Mouse (Mus musculus): Measurements from ENCODE around the gene Sik2. TPM values are rescaled to one million over a fixed set of nuclear protein-coding genes. Genes with fewer than 3 reads are reported as not detected.

Sik2 gene
- polyA plus RNA-seq, 1 experiment = 10.5 TPM

DNA sequence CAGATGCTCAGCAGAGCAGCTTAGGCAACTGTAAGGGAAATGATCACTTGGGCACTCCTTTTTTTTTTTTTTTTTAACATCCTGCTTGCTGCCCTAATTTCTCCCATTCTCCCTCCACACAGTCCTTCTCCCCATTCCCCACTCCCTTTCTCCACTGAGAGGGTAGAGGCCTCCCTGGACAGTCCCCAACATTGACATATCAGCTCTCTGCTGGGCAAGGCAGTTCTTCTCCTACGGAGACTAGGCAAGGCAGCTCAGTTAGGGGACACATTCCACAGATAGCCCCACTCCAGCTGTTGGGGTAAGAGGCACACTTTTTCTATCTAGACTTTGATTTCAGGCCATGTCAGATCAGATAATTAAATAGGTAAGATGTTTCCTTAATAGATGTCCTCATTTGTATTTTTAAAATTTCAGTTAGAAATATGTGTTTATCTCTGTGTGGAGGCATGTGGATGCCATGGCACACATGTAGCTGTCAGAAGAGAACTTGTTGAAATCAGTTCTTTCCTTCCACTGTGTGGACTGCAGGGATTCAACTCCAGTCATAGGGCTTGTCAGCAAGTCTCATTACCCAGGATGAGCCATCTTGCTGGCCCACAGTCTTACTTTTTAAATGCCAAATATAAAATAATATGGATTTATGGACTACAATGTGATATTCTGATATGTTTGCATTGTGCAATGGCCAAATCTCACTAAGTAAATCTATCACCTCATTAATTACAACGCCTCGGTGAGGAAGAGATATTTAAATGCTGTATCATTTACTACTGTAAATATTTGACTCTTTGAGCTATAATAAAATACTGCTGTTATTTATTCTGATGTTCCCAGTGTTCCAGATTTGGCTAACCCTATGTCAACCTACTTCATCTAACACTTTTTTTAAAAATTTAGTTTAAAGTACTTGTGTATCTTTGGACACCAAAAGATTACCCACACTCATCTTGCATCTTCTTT lies 87.7 kb downstream of the Sik2 start:
- H3K79me2 ChIP-seq (ENCODE audit: control insufficient read depth, insufficient read depth) = no peaks in the 10 kb centered on the region
- no peaks in the 10 kb centered on the region for H3K36me3 ChIP-seq (ENCODE audit: control insufficient read depth, insufficient read depth)
- no peak overlapping the region for H3K4me2 ChIP-seq (ENCODE audit: low read depth)
- H3ac ChIP-seq (ENCODE audit: control insufficient read depth, insufficient read length) = no peak overlapping the region
- TF ChIP-seq SRF (IDR thresholded peaks at IDR 0.05; ENCODE audit: control insufficient read depth, insufficient read length, low read depth) = no peak
- H3K27me3 ChIP-seq (ENCODE audit: control insufficient read depth, insufficient read depth, insufficient read length) = no peaks in the 10 kb centered on the region
- no peak overlapping the region for H3K4me3 ChIP-seq

DNA sequence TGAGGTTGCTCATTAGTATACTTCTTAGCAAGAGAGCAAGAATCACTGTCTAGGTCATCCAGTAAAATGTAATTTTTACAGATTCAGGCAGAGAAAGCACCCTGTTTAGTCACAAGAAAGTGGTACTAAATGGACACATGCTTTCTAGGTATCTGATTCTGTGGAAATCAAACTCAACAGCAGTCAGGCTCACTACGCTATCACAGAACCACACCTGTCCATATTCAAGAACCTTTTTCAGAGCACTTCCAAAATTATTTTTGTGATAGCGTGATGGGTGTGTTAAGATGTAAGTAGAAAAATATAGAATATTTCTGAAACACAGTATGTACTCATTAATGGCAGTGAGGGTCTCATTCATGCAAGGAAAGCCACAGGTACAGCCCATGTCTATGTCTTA lies 89.3 kb downstream of the Sik2 start:
- no peak for TF ChIP-seq TCF12 (IDR thresholded peaks at IDR 0.05; ENCODE audit: insufficient read depth, poor library complexity, severe bottlenecking)
- TF ChIP-seq TCF3 (IDR thresholded peaks at IDR 0.05; ENCODE audit: insufficient read length, low read depth) = no peak
- TF ChIP-seq USF1 (IDR thresholded peaks at IDR 0.05; ENCODE audit: low read depth) = no peak
- TF ChIP-seq MAX (IDR thresholded peaks at IDR 0.05; ENCODE audit: low read depth) = no peak
- no peak for TF ChIP-seq REST (IDR thresholded peaks at IDR 0.05; ENCODE audit: insufficient read depth, insufficient read length)
- no peak for TF ChIP-seq POLR2A (IDR thresholded peaks at IDR 0.05; ENCODE audit: insufficient read length, low read depth)
- TF ChIP-seq E2F4 (IDR thresholded peaks at IDR 0.05; ENCODE audit: insufficient read depth) = no peak
- no peak overlapping the region for H3K4me3 ChIP-seq
- no peak overlapping the region for H3ac ChIP-seq (ENCODE audit: control insufficient read depth, insufficient read length)

DNA sequence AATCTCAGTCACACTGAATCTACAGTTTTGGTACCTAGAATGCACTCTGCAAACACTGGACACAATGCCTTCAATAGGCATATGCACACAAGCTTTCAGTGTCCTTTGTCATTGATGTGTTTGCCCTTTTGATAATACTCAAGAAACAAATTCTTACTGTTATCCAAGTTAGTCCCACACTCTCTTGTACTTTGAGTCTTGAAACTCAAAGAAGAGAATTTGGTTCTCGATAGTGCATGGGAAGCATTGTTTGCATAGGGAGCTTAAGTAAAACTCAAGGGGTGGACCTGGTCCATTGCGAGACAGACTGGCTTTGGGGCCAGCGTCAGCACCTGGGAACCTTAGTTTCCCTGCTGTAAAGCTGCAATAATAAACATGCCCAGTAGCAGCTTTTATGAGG lies 90.7 kb downstream of the Sik2 start:
- no peak overlapping the region for H3K4me3 ChIP-seq
- no peaks in the 10 kb centered on the region for H3K79me2 ChIP-seq (ENCODE audit: control insufficient read depth, insufficient read depth)
- TF ChIP-seq POLR2A (IDR thresholded peaks at IDR 0.05; ENCODE audit: insufficient read length, low read depth) (no peak), CEBPB (IDR thresholded peaks at IDR 0.05; ENCODE audit: insufficient read depth, poor library complexity, severe bottlenecking) (no peak), E2F4 (IDR thresholded peaks at IDR 0.05; ENCODE audit: insufficient read depth) (no peak), MYOD1 (IDR thresholded peaks at IDR 0.05; ENCODE audit: control insufficient read depth in 1 of 3, insufficient read length in 2 of 3, low read depth in 2 of 3) (no peak), POLR2AphosphoS2 (IDR thresholded peaks at IDR 0.05; ENCODE audit: insufficient read length, low read depth) (no peak), MYOG (IDR thresholded peaks at IDR 0.05; ENCODE audit: control insufficient read depth in 1 of 3, insufficient read depth in 1 of 3, insufficient read length in 2 of 3, low read depth in 2 of 3) (no peak), SRF (IDR thresholded peaks at IDR 0.05; ENCODE audit: control insufficient read depth, insufficient read length, low read depth) (no peak), REST (IDR thresholded peaks at IDR 0.05; ENCODE audit: insufficient read depth, insufficient read length) (no peak), TCF12 (IDR thresholded peaks at IDR 0.05; ENCODE audit: insufficient read depth, poor library complexity, severe bottlenecking) (no peak), TCF3 (IDR thresholded peaks at IDR 0.05; ENCODE audit: insufficient read length, low read depth) (no peak), MAX (IDR thresholded peaks at IDR 0.05; ENCODE audit: low read depth) (no peak), USF1 (IDR thresholded peaks at IDR 0.05; ENCODE audit: low read depth) (no peak)

More for the DNA sequence above, 89.3 kb downstream of the Sik2 start:
- H3K27me3 ChIP-seq (ENCODE audit: control insufficient read depth, insufficient read depth, insufficient read length) = no peaks in the 10 kb centered on the region
- no peak overlapping the region for H3K4me2 ChIP-seq (ENCODE audit: low read depth)
- H3K36me3 ChIP-seq (ENCODE audit: control insufficient read depth, insufficient read depth) = no peaks in the 10 kb centered on the region
- H3K79me2 ChIP-seq (ENCODE audit: control insufficient read depth, insufficient read depth) = no peaks in the 10 kb centered on the region

DNA sequence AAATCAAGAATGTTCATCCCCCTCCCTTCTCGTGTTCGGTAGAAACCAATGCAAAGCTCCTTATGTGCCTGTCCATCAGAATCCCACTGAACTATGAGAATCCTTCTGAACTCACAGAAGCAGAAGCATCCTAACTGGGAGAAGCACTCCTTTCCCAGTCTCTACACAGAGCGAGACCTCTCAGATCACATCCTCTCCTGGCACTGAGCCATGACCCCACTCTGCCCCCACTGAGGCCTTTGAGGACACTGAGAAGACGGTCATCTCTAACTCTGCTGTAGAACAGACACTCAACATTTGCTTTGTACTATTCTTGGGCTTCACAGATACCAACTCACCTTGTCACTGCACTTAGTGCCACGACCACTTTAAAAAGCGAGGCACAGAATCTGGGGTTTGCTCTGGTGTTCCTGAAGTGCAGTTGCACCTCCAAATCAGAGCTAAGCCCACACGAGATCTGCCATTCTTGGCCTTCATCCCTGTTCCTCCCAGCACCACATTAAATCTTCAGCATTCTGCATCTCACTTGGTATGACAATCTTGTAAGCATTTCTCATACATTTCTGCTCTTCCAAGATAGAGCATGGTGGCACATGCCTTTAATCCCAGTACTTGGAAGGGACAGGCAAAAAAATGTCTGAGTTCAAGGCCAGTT lies 96.9 kb downstream of the Sik2 start:
- Histone ChIP-seq H3K36me3 (ENCODE audit: control insufficient read depth, insufficient read depth) (no peaks in the 10 kb centered on the region), H3K4me3 (no peak overlapping the region), H3K27me3 (ENCODE audit: control insufficient read depth, insufficient read depth, insufficient read length) (no peaks in the 10 kb centered on the region), H3K79me2 (ENCODE audit: control insufficient read depth, insufficient read depth) (no peaks in the 10 kb centered on the region), H3K4me2 (ENCODE audit: low read depth) (no peak overlapping the region), H3ac (ENCODE audit: control insufficient read depth, insufficient read length) (no peak overlapping the region)
- TF ChIP-seq MAX (IDR thresholded peaks at IDR 0.05; ENCODE audit: low read depth) (no peak), TCF3 (IDR thresholded peaks at IDR 0.05; ENCODE audit: insufficient read length, low read depth) (no peak), E2F4 (IDR thresholded peaks at IDR 0.05; ENCODE audit: insufficient read depth) (no peak), REST (IDR thresholded peaks at IDR 0.05; ENCODE audit: insufficient read depth, insufficient read length) (no peak), POLR2AphosphoS2 (IDR thresholded peaks at IDR 0.05; ENCODE audit: insufficient read length, low read depth) (no peak), USF1 (IDR thresholded peaks at IDR 0.05; ENCODE audit: low read depth) (no peak), CEBPB (IDR thresholded peaks at IDR 0.05; ENCODE audit: insufficient read depth, poor library complexity, severe bottlenecking) (no peak), POLR2A (IDR thresholded peaks at IDR 0.05; ENCODE audit: insufficient read length, low read depth) (no peak), MYOG (IDR thresholded peaks at IDR 0.05; ENCODE audit: control insufficient read depth in 1 of 3, insufficient read depth in 1 of 3, insufficient read length in 2 of 3, low read depth in 2 of 3) (no peak), SRF (IDR thresholded peaks at IDR 0.05; ENCODE audit: control insufficient read depth, insufficient read length, low read depth) (no peak), MYOD1 (IDR thresholded peaks at IDR 0.05; ENCODE audit: control insufficient read depth in 1 of 3, insufficient read length in 2 of 3, low read depth in 2 of 3) (no peak), TCF12 (IDR thresholded peaks at IDR 0.05; ENCODE audit: insufficient read depth, poor library complexity, severe bottlenecking) (no peak)

More for the DNA sequence above, 90.7 kb downstream of the Sik2 start:
- Histone ChIP-seq H3K36me3 (ENCODE audit: control insufficient read depth, insufficient read depth) (no peaks in the 10 kb centered on the region), H3K4me2 (ENCODE audit: low read depth) (no peak overlapping the region), H3K27me3 (ENCODE audit: control insufficient read depth, insufficient read depth, insufficient read length) (no peaks in the 10 kb centered on the region), H3ac (ENCODE audit: control insufficient read depth, insufficient read length) (no peak overlapping the region)
